27 mouse cellular contexts compared by ENCODE assay signal in the genomic region with DNA sequence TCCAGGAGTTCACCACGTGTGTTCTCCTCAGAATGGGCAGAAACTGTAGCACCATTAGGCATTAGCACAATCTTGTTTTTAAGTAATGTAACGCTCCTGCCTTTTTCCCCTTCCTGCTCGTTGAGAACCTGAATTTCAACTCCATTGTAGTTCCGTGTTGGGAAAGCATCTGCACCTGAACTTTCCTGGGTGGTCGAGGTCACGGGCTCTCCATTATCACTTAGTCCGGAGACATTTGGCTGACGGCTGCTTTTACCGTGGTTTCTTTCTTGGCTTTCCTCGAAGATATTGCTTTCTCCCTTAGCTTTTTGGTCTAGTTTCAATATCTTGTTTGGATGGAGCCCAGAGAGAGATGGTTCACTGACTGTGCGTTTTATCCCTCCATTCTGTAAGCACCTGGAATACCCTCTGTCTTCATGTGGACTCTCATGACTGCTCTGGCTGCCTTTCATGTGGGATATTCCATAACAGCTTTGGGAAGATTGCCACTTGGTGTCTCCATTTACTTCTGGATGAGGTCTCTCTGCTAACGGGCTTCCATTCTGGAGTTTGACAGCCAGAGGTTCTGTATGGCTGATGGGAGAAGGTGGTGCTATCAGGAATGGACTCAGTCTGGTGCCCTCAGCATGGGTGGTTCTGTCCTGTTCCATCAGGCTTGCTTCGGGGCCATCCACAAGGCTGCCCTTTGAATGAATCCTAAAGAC. TPM values are rescaled to one million over a fixed set of nuclear protein-coding genes. Genes with fewer than 3 reads are reported as not detected.
DNase-seq lines count a peak whose midpoint lies in the region; ATAC-seq lines count a peak whose summit lies in the region.
"Had no signal": no experiment of that assay in that cellular context is flagged by ENCODE, and none has a peak within 500 bp of the region (broad histone marks: within the 10 kb centered on the region; RNA-seq: fewer than 3 reads in every experiment).

No protein-coding gene starts in this region.

- no peak overlapping the region for H3K9ac ChIP-seq in hindbrain, embryonic 13.5 days
- H3K9ac ChIP-seq in hindbrain, embryonic 11.5 days (ENCODE audit: low read depth, low read length), result no peak overlapping the region
- H3K9ac ChIP-seq: embryonic facial prominence, embryonic 15.5 days; forebrain, postnatal 0 days; heart, embryonic 13.5 days; hindbrain, embryonic 14.5 days had no signal

- no peak overlapping the region for H3K4me3 ChIP-seq in hindbrain, embryonic 13.5 days
- H3K4me3 ChIP-seq in hindbrain, embryonic 11.5 days (ENCODE audit: low read depth, low read length), result no peak overlapping the region
- H3K4me3 ChIP-seq: embryonic facial prominence, embryonic 15.5 days; heart, embryonic 13.5 days had no signal

- peak; percentile 66 for DNase-seq in gastrocnemius, adult 18-20 months (ENCODE audit: low spot score)
- DNase-seq in gastrocnemius, postnatal 4 days (ENCODE audit: low spot score in 2 of 2), result no peak
- peak; percentile 18 for DNase-seq in gastrocnemius, postnatal 25 days
- DNase-seq in gastrocnemius, postnatal 14 days, result no peak
- no peak for DNase-seq in hindbrain, embryonic 11.5 days (ENCODE audit: low spot score)
- DNase-seq in skeletal muscle tissue, adult 2 months (ENCODE audit: low read depth, low spot score), result peak; percentile 56
- DNase-seq: adrenal gland, adult 2 months; adrenal gland, postnatal 14 days; cerebellum, adult 11-12 months; cerebellum, adult 8-10 months; cerebellum, postnatal 10 days; cerebellum, postnatal 36 days; embryo, embryonic 11 days; forebrain, postnatal 0 days; heart, postnatal 14 days; kidney, adult 18-20 months; kidney, adult 9 months had no signal

- no peak overlapping the region for H3K4me2 ChIP-seq in hindbrain, embryonic 13.5 days
- no peak overlapping the region for H3K4me2 ChIP-seq in hindbrain, embryonic 11.5 days (replicated peaks; ENCODE audit: low read depth, low read length)
- H3K4me2 ChIP-seq: embryonic facial prominence, embryonic 15.5 days; heart, embryonic 13.5 days; hindbrain, embryonic 14.5 days had no signal

- H3K27me3 ChIP-seq in hindbrain, embryonic 13.5 days, result no peaks in the 10 kb centered on the region
- no peaks in the 10 kb centered on the region for H3K27me3 ChIP-seq in hindbrain, embryonic 11.5 days (ENCODE audit: control insufficient read depth, insufficient read depth, low read length)
- H3K27me3 ChIP-seq: embryonic facial prominence, embryonic 15.5 days; heart, embryonic 13.5 days had no signal

- WGBS in hindbrain, embryonic 13.5 days, result 94% methylated on average over 13 of the region's 13 CpGs
- WGBS in hindbrain, embryonic 11.5 days, result 95% methylated on average over 13 of the region's 13 CpGs

- H3K4me1 ChIP-seq in hindbrain, embryonic 13.5 days (replicated peaks), result no peaks in the 10 kb centered on the region
- H3K4me1 ChIP-seq in hindbrain, embryonic 11.5 days (replicated peaks; ENCODE audit: control insufficient read depth, insufficient read depth, low read length), result no peaks in the 10 kb centered on the region
- H3K4me1 ChIP-seq: embryonic facial prominence, embryonic 15.5 days; heart, embryonic 13.5 days had no signal

- H3K36me3 ChIP-seq in hindbrain, embryonic 13.5 days, result peaks cover 48% of the 10 kb centered on the region
- H3K36me3 ChIP-seq in hindbrain, embryonic 11.5 days (ENCODE audit: control insufficient read depth, insufficient read depth, low read length), result peaks cover 12% of the 10 kb centered on the region

- 0 out of 2 replicates have a peak overlapping the region, but pooled peaks have one; percentile 3 for H3K27ac ChIP-seq in hindbrain, embryonic 13.5 days
- H3K27ac ChIP-seq in hindbrain, embryonic 11.5 days (ENCODE audit: low read depth, low read length), result no peak overlapping the region
- H3K27ac ChIP-seq: embryonic facial prominence, embryonic 15.5 days; heart, embryonic 13.5 days; hindbrain, embryonic 14.5 days; hindbrain, postnatal 0 days had no signal

- no peak for ATAC-seq in hindbrain, embryonic 13.5 days (ENCODE audit: low FRiP score)
- no peak for ATAC-seq in hindbrain, embryonic 11.5 days (ENCODE audit: low FRiP score)
- ATAC-seq in granulocyte monocyte progenitor cell, adult 5-6 weeks (replicated peaks; ENCODE audit: poor library complexity, severe bottlenecking), result no peak
- ATAC-seq: CD4-positive, CD25-positive, alpha-beta regulatory T cell, adult 4 months; forebrain, embryonic 14.5 days; forebrain, postnatal 0 days; hindbrain, postnatal 0 days; inflammation-experienced regulatory T-cells, adult 6 months; intestine, embryonic 16.5 days had no signal

- intact Hi-C loops in gastrocnemius, postnatal 14 days (cut with DNase I; ENCODE audit: low total_unique reads), result no loop called here

- no peaks in the 10 kb centered on the region for H3K9me3 ChIP-seq in hindbrain, embryonic 13.5 days
- H3K9me3 ChIP-seq in hindbrain, embryonic 11.5 days (ENCODE audit: control insufficient read depth, low read length), result no peaks in the 10 kb centered on the region
- H3K9me3 ChIP-seq: embryonic facial prominence, embryonic 15.5 days; heart, embryonic 13.5 days had no signal

RNA-seq across cellular contexts. Expression of a gene that starts 56.8 kb away (rescaled TPM):
- total RNA-seq in gastrocnemius, adult 18-20 months (2021), result 10 to 100 TPM; 14.3 to 18.2 TPM
- total RNA-seq in gastrocnemius, postnatal 4 days (2021), result 100 to 1,000 TPM in 1 of 2 experiments, 10 to 100 TPM in 1; 79.2 to 104 TPM
- 10 to 100 TPM; 16.3 to 27.4 TPM for total RNA-seq in gastrocnemius, postnatal 25 days (2021)
- 10 to 100 TPM; 32.1 to 34.3 TPM for total RNA-seq in gastrocnemius, postnatal 14 days (2021)
- polyA plus RNA-seq in hindbrain, embryonic 13.5 days (2015; fragmentation: Nextera tagmentation; extraction: Ambion mirVana), result 21.7 and 24.6 TPM in 2 replicates
- polyA plus RNA-seq in hindbrain, embryonic 11.5 days (2014; fragmentation: Nextera tagmentation; extraction: Ambion mirVana), result 20.1 and 34.2 TPM in 2 replicates
- total RNA-seq in granulocyte monocyte progenitor cell, adult 5-6 weeks (2014; fragmentation: Nextera tagmentation), result 79.7 and 95.8 TPM in 2 replicates
- 60.2 and 63.6 TPM in 2 replicates for total RNA-seq in granulocyte monocyte progenitor cell, adult 5-6 weeks (2017)

Comparison
In these comparisons a context has a peak if more than half of its experiments do, and no peak if none do; other contexts are left out.
1. DNase-seq: peak in gastrocnemius, adult 18-20 months (single experiment), gastrocnemius, postnatal 25 days (single experiment) and skeletal muscle tissue, adult 2 months (single experiment); none in gastrocnemius, postnatal 4 days (0 of 2), gastrocnemius, postnatal 14 days (single experiment) and hindbrain, embryonic 11.5 days (single experiment).